Mouse (Mus musculus): ENCODE data around the gene Polr2l.
"Not testable (repeated sequence)": the region's sequence is repeated elsewhere in the genome, so short reads cannot be mapped to it uniquely, and the experiment has no call there.

Gene Polr2l

DNA sequence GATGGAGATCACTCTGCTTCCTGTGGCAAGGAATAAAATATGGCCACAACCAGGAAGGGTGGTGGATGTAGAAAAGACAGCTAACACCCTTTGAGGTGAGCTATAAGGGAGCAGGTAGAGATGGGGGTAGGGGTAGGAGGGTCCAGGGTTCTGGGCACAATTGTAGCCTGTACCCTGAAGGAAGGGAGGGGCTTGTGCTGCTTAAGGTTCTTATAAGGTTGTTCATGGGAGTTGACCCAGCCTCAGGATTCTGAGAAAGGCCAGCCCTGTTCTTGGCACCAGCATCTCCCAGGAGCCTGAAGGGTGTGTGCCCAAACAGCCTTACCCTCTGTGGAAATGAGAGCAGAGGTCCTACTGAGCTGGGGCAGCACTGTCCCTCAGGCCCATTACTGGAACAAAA is 23.0 kb downstream of the Polr2l start:
- no peak for DNase-seq (ENCODE audit: low spot score in 2 of 2)

DNA sequence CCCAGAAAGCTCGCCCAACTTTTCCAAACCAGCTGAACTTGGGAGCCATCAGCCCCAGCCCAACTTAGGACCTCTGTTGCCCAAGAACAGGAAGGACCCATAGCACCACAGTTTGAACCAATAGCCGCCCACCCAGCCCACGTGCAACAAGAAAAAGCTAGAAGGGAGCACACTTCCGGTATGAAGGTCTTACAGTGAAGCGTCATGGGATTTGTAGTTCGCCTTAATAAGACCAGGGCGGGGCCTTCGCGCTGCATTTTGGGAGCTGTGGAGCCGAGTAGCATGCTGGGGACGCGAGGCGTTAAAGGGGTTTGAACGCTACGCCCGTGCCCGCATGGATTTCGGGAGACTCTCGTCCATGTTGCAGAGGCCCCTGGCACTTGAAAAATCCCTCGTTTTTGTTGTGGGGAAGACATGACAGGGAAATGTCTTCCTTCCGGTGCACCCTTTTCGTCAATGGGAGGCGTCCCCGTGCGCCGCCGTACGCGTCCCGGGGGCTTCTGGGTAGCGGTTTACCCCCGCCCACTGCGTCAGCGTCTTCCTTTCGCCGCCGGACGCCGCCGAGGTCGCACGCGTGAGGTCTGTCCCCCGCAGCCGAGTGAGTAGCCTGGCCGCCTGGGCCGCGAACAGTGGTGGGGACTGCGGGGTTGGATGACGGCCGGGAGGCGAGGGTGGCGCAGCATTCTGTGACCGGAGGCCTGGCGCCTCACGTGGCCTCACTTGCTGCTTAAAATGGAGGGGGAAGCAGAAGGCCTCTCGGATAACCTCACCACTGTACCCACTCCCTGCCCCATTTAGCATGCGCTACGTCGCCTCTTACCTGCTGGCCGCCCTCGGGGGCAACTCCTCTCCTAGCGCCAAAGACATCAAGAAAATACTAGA is 27.6 kb downstream of the Polr2l start, which contains the start of gene Rplp2:
Rplp2 (plus strand) TSS at position 261 of the 882 bp plus-strand sequence.
- peak; percentile 96 for DNase-seq (ENCODE audit: low spot score in 2 of 2)

- DNase-seq (ENCODE audit: low spot score in 2 of 2), result not testable (repeated sequence)
Observed at GRCm38 (mm10) chr7:141446374-141446773, 28.6 kb downstream of the Polr2l start.

GRCm38 (mm10) chr7:141443828-141444237 is 31.1 kb downstream of the Polr2l start, which contains the start of gene Pidd1:
Pidd1 (minus strand) TSS chr7:141444025.
- peak; percentile 52 to 55 for DNase-seq (ENCODE audit: low spot score in 2 of 2)

GRCm38 (mm10) chr7:141443081-141443821 is 31.7 kb downstream of the Polr2l start:
- DNase-seq (ENCODE audit: low spot score in 2 of 2), result peak; percentile 28 to 48

GRCm38 (mm10) chr7:141442199-141442598 is 32.7 kb downstream of the Polr2l start:
- peak; percentile 21 to 36 for DNase-seq (ENCODE audit: low spot score in 2 of 2)

GRCm38 (mm10) chr7:141441460-141441859 is 33.5 kb downstream of the Polr2l start:
- DNase-seq (ENCODE audit: low spot score in 2 of 2), result peak; percentile 29 to 37

DNA sequence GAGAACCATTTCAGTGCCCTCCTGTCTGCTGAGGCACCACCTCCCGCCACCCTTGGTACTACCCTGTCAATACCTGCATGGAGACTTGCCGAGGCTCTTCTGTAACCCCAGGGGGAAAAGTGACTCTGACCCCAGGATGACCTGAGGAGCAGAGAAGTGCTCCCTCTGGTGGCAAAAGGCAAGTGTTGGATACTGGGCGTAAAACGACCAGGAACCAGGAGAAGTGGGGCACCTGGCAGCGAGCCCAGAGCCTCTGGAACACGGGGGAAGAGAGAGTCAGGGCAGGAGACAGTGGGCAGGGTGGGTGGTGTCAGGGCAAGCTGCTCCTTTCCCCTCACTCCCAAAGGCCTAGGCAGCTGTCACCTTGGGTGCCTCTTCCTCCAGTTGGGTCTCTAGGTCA is 34.3 kb downstream of the Polr2l start:
- peak; percentile 72 to 78 for DNase-seq (ENCODE audit: low spot score in 2 of 2)

- peak; percentile 27 to 38 for DNase-seq (ENCODE audit: low spot score in 2 of 2)
Observed at GRCm38 (mm10) chr7:141439811-141440210, 35.1 kb downstream of the Polr2l start.

GRCm38 (mm10) chr7:141439140-141439679 is 35.7 kb downstream of the Polr2l start:
- peak; percentile 21 to 34 for DNase-seq (ENCODE audit: low spot score in 2 of 2)

- peak; percentile 48 to 64 for DNase-seq (ENCODE audit: low spot score in 2 of 2)
Observed at GRCm38 (mm10) chr7:141438201-141438968, 36.5 kb downstream of the Polr2l start.

GRCm38 (mm10) chr7:141437178-141438120 is 37.5 kb downstream of the Polr2l start, which contains the start of gene Slc25a22:
Slc25a22 (minus strand) TSS chr7:141437892.
- peak; percentile 89 to 90 for DNase-seq (ENCODE audit: low spot score in 2 of 2)

DNA sequence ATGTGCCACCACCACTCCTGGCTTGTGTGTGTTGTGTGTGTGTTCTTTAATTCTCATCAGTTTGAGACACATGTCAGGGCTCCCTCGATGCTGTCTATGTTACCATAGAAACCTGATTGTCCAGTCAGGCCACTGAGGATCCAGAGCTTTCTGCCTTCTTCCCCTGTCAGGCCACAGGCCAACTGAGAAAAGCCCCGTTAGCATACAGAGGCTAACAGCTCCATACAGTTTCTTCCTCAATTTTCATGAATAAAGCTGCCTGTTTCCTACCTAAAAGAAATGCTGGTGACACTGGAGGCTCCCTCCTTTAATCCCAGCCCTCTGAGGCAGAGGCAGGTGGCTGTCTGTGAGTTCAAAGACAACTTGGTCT is 38.4 kb downstream of the Polr2l start:
- DNase-seq (ENCODE audit: low spot score in 2 of 2), result peak; percentile 24 to 35

GRCm38 (mm10) chr7:141435856-141436522 is 38.9 kb downstream of the Polr2l start:
- peak; percentile 21 to 62 for DNase-seq (ENCODE audit: low spot score in 2 of 2)

- peak; percentile 75 for DNase-seq (ENCODE audit: low spot score in 2 of 2)
Observed at GRCm38 (mm10) chr7:141435129-141435855, 39.6 kb downstream of the Polr2l start.

DNA sequence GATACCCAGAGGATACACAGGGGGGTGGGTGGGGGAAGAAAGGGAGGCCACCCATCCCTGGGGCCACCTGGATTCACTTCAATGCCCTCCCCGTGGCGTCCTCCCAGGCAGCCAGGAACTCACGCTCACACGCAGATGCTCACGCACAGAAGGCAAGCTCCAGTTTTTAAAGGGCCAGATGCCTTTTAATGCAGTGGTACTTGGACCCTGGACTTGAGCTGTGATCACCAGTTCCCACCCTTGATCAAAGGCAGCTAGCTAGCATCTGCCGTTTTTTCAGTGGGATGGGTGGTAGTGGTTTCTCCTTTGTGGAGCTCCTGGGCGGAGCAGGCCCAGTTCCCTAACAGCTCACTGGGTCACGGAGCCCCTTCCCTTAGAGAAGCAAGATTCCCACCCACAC is 40.5 kb downstream of the Polr2l start:
- peak; percentile 79 to 87 for DNase-seq (ENCODE audit: low spot score in 2 of 2)

GRCm38 (mm10) chr7:141433517-141434400 is 41.2 kb downstream of the Polr2l start:
- DNase-seq (ENCODE audit: low spot score in 2 of 2), result peak in 1 of 2 experiments; percentile 54
